Mouse (Mus musculus): ENCODE results near the gene Pappa. TPM values are rescaled to one million over a fixed set of nuclear protein-coding genes. Genes with fewer than 3 reads are reported as not detected.

Gene Pappa
- polyA plus RNA-seq, 1 experiment from 2014 or later, result 1.0 TPM

DNA sequence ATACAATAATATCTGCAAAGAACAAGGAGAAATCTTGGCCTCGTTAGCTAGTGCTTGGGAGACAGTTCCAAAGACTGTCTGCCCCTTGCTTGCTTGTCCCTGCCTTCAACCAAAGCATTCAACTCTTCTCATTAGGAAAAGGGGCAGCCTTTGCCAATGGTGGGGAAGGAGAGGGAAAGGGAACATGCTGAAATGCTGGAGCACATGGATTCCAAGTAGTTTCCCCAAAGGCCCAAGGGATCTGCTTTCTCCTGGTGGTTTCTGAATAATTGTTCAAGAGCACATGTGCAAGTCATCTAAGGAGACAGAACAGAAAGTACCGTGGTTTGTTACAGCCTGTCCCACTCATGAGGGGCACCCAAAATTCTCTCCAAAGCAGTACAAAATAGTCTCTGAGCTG is 146.0 kb downstream of the Pappa start:
- DNase-seq (ENCODE audit: low spot score) (no peak), ATAC-seq (replicated peaks; ENCODE audit: low FRiP score, low TSS enrichment, low read depth) (no peak)
- Histone ChIP-seq H3K9me3 (ENCODE audit: control insufficient read depth, low read length) (no peaks in the 10 kb centered on the region), H3K4me3 (ENCODE audit: low read depth, low read length) (no peak overlapping the region), H3K4me1 (replicated peaks; ENCODE audit: control insufficient read depth, insufficient read depth, low read length) (no peaks in the 10 kb centered on the region), H3K27me3 (replicated peaks; ENCODE audit: control insufficient read depth, insufficient read depth, low read length) (no peaks in the 10 kb centered on the region), H3K27ac (ENCODE audit: low read depth) (no peak overlapping the region), H3K9ac (ENCODE audit: low read length) (no peak overlapping the region), H3K36me3 (ENCODE audit: control insufficient read depth, insufficient read depth, low read length) (no peaks in the 10 kb centered on the region), H3K4me2 (ENCODE audit: low read length) (no peak overlapping the region)
- 90% methylated on average over 2 of the region's 2 CpGs for WGBS

DNA sequence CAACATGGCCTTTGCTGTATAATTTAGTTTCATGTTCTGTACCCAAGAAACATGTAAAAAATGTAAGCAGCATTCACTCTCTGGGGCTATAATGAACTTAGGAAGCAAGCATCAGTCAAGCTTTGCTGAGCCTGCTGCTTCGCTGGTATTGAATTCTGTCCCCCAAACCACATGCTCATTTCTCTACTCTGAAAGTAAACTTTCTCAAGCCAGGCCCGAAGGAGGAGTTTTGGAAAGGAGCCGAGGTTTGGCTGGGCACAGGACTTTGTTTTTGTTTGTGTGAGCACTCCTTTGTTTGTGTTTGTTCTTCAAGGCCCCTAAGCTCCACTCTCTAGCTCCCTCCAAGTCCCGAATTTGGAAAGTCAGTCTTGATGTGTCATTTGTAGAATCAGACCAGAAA is 148.3 kb downstream of the Pappa start:
- no peak for DNase-seq (ENCODE audit: low spot score)

DNA sequence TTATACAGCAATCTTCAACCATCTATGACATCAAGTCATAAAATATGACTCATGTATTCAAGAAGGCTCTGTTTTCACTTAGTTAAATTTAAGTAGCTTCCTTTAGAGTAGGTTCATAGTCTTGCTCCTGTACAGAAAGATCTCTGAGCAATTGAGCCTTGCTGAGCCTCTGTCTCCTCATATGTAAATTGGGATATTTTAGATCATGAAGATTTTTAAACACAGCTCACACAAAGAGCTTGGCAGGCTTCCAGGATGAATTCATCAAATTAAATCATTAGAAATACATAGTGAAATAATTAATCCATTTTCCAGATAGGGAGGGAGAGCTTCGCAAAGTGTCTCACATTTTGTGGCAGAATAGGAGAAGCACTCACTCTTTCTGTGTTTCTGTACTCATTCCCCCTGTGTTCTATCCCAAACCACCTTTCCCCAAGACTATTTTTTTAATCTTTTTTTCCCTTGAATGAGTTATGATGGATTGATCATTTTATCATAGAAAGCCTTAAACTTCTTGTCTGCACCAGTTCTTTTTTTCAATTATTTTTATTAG is 149.4 kb downstream of the Pappa start:
- Histone ChIP-seq H3K27me3 (replicated peaks; ENCODE audit: control insufficient read depth, insufficient read depth, low read length) (no peaks in the 10 kb centered on the region), H3K36me3 (ENCODE audit: control insufficient read depth, insufficient read depth, low read length) (no peaks in the 10 kb centered on the region), H3K4me1 (replicated peaks; ENCODE audit: control insufficient read depth, insufficient read depth, low read length) (no peaks in the 10 kb centered on the region), H3K27ac (ENCODE audit: low read depth) (no peak overlapping the region), H3K4me2 (ENCODE audit: low read length) (no peak overlapping the region), H3K9me3 (ENCODE audit: control insufficient read depth, low read length) (no peaks in the 10 kb centered on the region), H3K4me3 (ENCODE audit: low read depth, low read length) (no peak overlapping the region), H3K9ac (ENCODE audit: low read length) (no peak overlapping the region)
- DNase-seq (ENCODE audit: low spot score) (no peak), ATAC-seq (replicated peaks; ENCODE audit: low FRiP score, low TSS enrichment, low read depth) (no peak)
- WGBS, result 68% methylated on average over 1 of the region's 1 CpGs

More for the DNA sequence above, 148.3 kb downstream of the Pappa start:
- H3K27ac ChIP-seq (ENCODE audit: low read depth), result no peak overlapping the region
- no peak for ATAC-seq (replicated peaks; ENCODE audit: low FRiP score, low TSS enrichment, low read depth)
- no peaks in the 10 kb centered on the region for H3K36me3 ChIP-seq (ENCODE audit: control insufficient read depth, insufficient read depth, low read length)
- no peak overlapping the region for H3K9ac ChIP-seq (ENCODE audit: low read length)
- no peaks in the 10 kb centered on the region for H3K9me3 ChIP-seq (ENCODE audit: control insufficient read depth, low read length)
- 34% methylated on average over 4 of the region's 4 CpGs for WGBS
- no peaks in the 10 kb centered on the region for H3K27me3 ChIP-seq (replicated peaks; ENCODE audit: control insufficient read depth, insufficient read depth, low read length)
- H3K4me3 ChIP-seq (ENCODE audit: low read depth, low read length), result no peak overlapping the region
- H3K4me2 ChIP-seq (ENCODE audit: low read length), result no peak overlapping the region
- H3K4me1 ChIP-seq (replicated peaks; ENCODE audit: control insufficient read depth, insufficient read depth, low read length), result no peaks in the 10 kb centered on the region

DNA sequence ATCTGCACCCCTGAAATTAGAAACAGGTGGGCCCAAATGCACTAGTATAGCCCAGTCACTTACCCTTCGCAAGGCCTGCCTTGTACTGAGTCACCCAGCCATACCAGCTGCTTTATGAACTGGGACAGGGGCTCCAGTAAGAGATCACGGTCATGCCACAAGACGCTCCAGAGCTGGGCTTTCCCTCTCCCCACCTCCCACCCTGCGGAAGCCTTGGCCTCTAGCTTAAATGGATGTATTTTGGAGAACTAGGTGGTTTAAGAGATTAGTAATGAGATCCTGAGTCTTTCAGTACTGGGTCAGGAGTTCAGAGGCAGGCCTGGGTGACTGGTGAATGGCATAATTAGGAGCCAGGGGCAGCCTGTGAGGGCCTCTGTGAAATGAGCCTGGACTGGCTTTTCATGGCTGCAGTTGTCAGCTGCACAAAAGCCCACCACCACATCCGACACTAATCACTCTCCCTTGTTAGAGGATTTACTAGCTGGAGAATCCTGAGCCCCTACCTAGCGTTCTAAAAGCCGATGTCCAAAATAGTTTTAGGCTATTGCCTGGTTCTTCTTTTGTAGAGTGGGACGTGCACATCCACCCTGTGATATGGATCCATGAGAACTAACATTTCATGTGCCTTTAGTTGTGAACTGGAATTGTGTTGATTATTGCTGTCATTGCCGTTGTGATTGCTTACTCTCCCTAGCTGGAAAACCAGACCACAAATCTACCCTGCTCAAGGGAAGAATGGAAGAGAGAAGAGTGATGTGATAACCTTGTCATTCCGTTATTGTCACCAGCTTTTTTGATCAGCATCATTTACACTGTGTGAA is 154.7 kb downstream of the Pappa start:
- DNase-seq (ENCODE audit: low spot score) (no peak), ATAC-seq (replicated peaks; ENCODE audit: low FRiP score, low TSS enrichment, low read depth) (no peak)
- 65% methylated on average over 10 of the region's 10 CpGs for WGBS
- H3K4me2 ChIP-seq (ENCODE audit: low read length), result no peak overlapping the region
- no peaks in the 10 kb centered on the region for H3K27me3 ChIP-seq (replicated peaks; ENCODE audit: control insufficient read depth, insufficient read depth, low read length)
- H3K4me3 ChIP-seq (ENCODE audit: low read depth, low read length), result no peak overlapping the region
- H3K9ac ChIP-seq (ENCODE audit: low read length), result no peak overlapping the region
- H3K36me3 ChIP-seq (ENCODE audit: control insufficient read depth, insufficient read depth, low read length), result no peaks in the 10 kb centered on the region
- H3K9me3 ChIP-seq (ENCODE audit: control insufficient read depth, low read length), result no peaks in the 10 kb centered on the region
- no peak overlapping the region for H3K27ac ChIP-seq (ENCODE audit: low read depth)
- H3K4me1 ChIP-seq (replicated peaks; ENCODE audit: control insufficient read depth, insufficient read depth, low read length), result 0 out of 2 replicates have a peak, but pooled peaks cover 2% of the 10 kb centered on the region

DNA sequence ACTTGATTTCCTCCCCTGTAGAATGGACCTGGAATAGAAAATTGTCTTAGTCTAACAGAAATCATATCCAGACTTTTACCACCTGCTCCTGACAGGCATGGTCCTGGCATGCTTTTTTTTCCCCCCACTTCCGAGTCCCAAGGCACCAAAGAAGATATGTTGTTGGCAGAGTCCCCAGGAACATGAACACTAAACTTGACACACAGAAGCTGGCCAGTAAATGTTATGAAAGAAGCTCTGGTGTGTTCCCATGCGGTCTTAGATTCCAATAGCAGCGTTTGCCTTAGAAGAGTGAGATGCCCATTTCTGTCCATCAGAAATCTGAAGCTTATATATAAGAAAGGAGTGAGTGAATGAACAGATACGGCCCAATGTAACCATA is 155.3 kb downstream of the Pappa start:
- Histone ChIP-seq H3K4me2 (ENCODE audit: low read length) (no peak overlapping the region), H3K27ac (ENCODE audit: low read depth) (no peak overlapping the region), H3K9me3 (ENCODE audit: control insufficient read depth, low read length) (no peaks in the 10 kb centered on the region), H3K4me3 (ENCODE audit: low read depth, low read length) (no peak overlapping the region), H3K36me3 (ENCODE audit: control insufficient read depth, insufficient read depth, low read length) (no peaks in the 10 kb centered on the region), H3K4me1 (replicated peaks; ENCODE audit: control insufficient read depth, insufficient read depth, low read length) (0 out of 2 replicates have a peak, but pooled peaks cover 2% of the 10 kb centered on the region), H3K27me3 (replicated peaks; ENCODE audit: control insufficient read depth, insufficient read depth, low read length) (no peaks in the 10 kb centered on the region), H3K9ac (ENCODE audit: low read length) (no peak overlapping the region)
- 71% methylated on average over 4 of the region's 4 CpGs for WGBS
- DNase-seq (ENCODE audit: low spot score) (no peak), ATAC-seq (replicated peaks; ENCODE audit: low FRiP score, low TSS enrichment, low read depth) (no peak)

DNA sequence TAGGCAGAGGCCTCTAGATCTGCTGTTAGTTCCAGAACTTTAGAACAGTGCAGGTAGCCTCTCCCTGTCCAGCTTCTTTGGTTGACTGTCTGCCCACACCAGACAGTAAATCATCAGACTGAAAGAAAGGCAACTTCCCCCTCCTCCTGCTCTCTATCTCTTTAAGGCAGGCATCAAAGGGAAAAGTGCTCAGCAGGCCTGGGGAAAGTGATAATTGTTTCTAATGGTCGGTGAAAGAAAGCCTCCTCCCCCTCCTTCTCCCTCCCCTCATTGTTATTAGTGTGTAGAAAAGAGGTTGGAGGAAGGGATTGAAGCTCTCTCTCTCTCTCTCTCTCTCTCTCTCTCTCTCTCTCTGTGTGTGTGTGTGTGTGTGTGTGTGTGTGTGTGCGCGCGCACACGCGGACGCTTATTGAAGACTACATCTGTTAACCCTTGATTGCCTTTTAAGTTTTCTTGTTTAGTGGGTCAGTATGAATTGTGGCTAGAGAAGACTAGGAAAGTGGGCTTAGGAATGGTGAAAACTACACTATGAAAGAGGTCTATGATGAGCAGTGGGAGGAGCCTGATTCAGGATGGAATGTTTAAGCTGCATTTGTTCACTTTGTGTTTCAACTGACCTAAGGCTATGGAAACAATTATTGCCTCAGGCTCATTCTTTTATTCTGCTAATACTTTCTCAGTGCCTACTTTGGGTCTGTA is 156.2 kb downstream of the Pappa start:
- DNase-seq (ENCODE audit: low spot score), result no peak
- 11% methylated on average over 7 of the region's 7 CpGs for WGBS
- Histone ChIP-seq H3K4me2 (ENCODE audit: low read length) (no peak overlapping the region), H3K27me3 (replicated peaks; ENCODE audit: control insufficient read depth, insufficient read depth, low read length) (no peaks in the 10 kb centered on the region), H3K4me1 (replicated peaks; ENCODE audit: control insufficient read depth, insufficient read depth, low read length) (0 out of 2 replicates have a peak, but pooled peaks cover 2% of the 10 kb centered on the region), H3K9me3 (ENCODE audit: control insufficient read depth, low read length) (no peaks in the 10 kb centered on the region), H3K36me3 (ENCODE audit: control insufficient read depth, insufficient read depth, low read length) (no peaks in the 10 kb centered on the region), H3K27ac (ENCODE audit: low read depth) (no peak overlapping the region), H3K9ac (ENCODE audit: low read length) (no peak overlapping the region), H3K4me3 (ENCODE audit: low read depth, low read length) (no peak overlapping the region)
- ATAC-seq (replicated peaks; ENCODE audit: low FRiP score, low TSS enrichment, low read depth), result no peak

DNA sequence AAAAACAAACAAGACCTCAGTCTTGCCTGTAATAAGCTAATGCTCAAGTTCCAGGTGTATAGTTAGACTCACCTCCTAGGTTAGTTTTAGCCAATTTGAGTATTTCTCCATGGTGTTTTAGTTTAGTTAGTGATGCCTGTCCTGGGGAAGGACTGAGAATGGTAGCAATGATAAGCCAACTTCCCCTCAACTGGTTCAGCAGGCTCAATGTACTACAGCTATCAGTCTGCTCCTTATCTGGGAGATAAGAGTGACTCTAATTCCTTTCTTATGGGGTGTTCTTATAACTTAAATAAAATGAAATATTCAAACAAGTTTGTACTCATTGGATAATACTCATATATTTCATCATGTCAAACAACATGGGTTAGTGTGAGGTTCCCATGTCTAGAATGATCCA is 156.9 kb downstream of the Pappa start:
- no peak overlapping the region for H3K4me2 ChIP-seq (ENCODE audit: low read length)
- ATAC-seq (replicated peaks; ENCODE audit: low FRiP score, low TSS enrichment, low read depth), result no peak
- 0 out of 2 replicates have a peak, but pooled peaks cover 2% of the 10 kb centered on the region for H3K4me1 ChIP-seq (replicated peaks; ENCODE audit: control insufficient read depth, insufficient read depth, low read length)
- H3K9me3 ChIP-seq (ENCODE audit: control insufficient read depth, low read length), result no peaks in the 10 kb centered on the region
- no peak overlapping the region for H3K4me3 ChIP-seq (ENCODE audit: low read depth, low read length)
- no peaks in the 10 kb centered on the region for H3K36me3 ChIP-seq (ENCODE audit: control insufficient read depth, insufficient read depth, low read length)
- H3K27ac ChIP-seq (ENCODE audit: low read depth), result no peak overlapping the region
- no peaks in the 10 kb centered on the region for H3K27me3 ChIP-seq (replicated peaks; ENCODE audit: control insufficient read depth, insufficient read depth, low read length)
- H3K9ac ChIP-seq (ENCODE audit: low read length), result no peak overlapping the region
- DNase-seq (ENCODE audit: low spot score), result no peak

DNA sequence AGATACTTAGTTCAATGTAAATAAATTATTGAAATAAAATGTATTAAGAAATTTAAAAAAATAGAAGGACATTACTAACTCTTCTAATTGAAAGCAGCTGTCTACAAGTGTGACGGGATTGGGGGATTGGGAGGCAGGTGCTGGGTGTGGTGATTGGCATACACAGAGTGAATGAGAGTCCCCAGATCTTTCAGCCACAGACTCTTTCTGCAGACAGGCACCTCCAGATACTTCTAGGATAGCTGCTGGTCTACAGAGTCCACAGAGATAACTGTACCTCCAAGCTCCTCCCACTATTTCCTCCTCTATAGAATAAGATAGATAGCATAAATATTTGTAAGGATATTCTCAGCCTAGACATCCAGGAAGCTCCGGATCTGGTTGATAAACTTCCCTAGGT is 159.6 kb downstream of the Pappa start:
- ATAC-seq (replicated peaks; ENCODE audit: low FRiP score, low TSS enrichment, low read depth), result no peak
- Histone ChIP-seq H3K36me3 (ENCODE audit: control insufficient read depth, insufficient read depth, low read length) (no peaks in the 10 kb centered on the region), H3K9ac (ENCODE audit: low read length) (no peak overlapping the region), H3K27ac (ENCODE audit: low read depth) (no peak overlapping the region), H3K27me3 (replicated peaks; ENCODE audit: control insufficient read depth, insufficient read depth, low read length) (no peaks in the 10 kb centered on the region), H3K4me3 (ENCODE audit: low read depth, low read length) (no peak overlapping the region), H3K4me1 (replicated peaks; ENCODE audit: control insufficient read depth, insufficient read depth, low read length) (0 out of 2 replicates have a peak, but pooled peaks cover 2% of the 10 kb centered on the region), H3K9me3 (ENCODE audit: control insufficient read depth, low read length) (no peaks in the 10 kb centered on the region), H3K4me2 (ENCODE audit: low read length) (no peak overlapping the region)
- 71% methylated on average over 2 of the region's 2 CpGs for WGBS
- no peak for DNase-seq (ENCODE audit: low spot score)

Data from intestine, embryonic 14.5 days (tissue).